Mouse (Mus musculus): Measurements from ENCODE around the gene Rexo1.
"Not testable (repeated sequence)": the region's sequence is repeated elsewhere in the genome, so short reads cannot be mapped to it uniquely, and the experiment has no call there.

Gene Rexo1

GRCm38 (mm10) chr10:80561116-80561944, at the start of gene Rexo1:
TSS of gene Rexo1 (minus strand) at chr10:80561560.
- DNase-seq: peak; percentile 81 to 87

DNA sequence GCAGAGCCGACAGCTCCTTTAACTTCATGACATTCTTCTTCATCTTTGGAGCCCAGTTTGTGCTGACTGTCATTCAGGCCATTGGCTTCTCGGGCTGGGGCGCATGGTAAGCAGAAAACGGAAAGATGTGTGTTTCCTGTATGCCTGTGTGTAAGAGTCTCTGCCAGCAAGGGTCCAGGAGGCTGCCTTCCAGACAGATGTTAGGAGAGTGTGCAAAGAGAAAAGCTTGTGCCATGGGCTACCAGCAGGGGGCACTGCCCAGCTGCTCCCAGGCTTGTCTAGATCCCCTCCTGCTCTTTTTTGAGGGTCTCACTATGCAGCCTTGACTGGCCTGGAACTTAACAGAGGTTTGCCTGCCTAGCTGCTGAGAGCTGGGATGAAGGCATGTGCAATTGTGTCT, 49.7 kb upstream of the Rexo1 start:
- DNase-seq: peak; percentile 69 to 77

- DNase-seq: no peak
Measured at GRCm38 (mm10) chr10:80610116-80610785, 48.9 kb upstream of the Rexo1 start.

DNA sequence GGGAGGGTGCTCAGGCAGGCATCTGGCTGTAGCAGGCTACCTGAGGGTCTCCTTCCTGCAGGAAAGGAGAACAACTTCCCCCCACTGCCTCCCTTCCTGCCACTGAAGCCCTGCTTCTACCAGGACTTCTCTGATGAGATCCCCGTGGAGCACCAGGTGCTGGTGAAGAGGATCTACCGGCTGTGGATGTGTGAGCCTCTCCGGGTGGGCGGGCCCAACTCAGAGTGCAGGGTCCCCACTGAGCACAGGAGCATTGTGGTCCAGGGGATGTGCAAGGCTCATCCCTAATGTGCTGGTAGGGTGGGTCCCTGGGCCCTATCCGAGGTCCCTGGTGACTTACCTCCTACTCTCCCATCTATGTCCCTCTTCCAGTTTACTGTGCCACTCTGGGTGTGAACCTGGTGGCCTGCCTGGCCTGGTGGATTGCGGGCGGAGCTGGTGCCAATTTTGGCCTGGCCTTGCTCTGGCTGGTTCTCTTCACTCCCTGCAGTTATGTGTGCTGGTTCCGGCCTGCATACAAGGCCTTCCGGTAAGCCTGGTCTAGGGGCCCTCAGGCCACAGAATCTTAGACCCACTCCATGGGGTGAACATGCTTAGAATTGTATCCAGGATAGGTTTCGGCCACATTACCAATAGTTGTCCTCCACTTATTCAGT, 48.0 kb upstream of the Rexo1 start:
- DNase-seq: no peak

- DNase-seq: no peak
Measured at GRCm38 (mm10) chr10:80608435-80608834, 47.1 kb upstream of the Rexo1 start.

DNA sequence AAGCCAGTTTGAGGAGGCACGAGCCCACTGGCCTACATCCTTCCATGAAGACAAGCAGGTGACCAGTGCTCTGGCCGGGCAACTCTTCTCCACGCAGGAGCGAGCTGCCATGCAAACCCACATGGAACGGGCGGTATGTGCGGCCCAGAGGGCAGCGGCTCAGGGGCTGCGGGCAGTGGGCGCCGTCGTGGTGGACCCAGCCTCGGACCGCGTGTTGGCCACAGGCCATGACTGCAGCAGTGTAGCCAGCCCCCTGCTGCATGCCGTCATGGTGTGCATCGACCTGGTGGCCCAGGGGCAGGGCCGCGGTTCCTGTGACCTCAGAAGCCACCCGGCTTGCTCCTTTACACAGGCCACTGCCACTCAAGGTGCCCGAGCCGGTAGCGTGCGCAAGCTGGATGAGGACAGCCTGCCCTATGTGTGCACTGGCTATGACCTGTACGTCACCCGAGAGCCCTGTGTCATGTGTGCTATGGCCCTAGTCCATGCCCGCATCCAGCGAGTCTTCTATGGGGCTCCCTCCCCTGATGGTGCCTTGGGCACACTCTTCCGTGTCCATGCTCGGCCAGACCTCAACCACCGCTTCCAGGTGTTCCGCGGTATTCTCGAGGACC, 45.5 kb upstream of the Rexo1 start:
- DNase-seq: no peak

- DNase-seq: peak in 1 of 2 experiments; percentile 68
Measured at GRCm38 (mm10) chr10:80606306-80606705, 44.9 kb upstream of the Rexo1 start.

DNA sequence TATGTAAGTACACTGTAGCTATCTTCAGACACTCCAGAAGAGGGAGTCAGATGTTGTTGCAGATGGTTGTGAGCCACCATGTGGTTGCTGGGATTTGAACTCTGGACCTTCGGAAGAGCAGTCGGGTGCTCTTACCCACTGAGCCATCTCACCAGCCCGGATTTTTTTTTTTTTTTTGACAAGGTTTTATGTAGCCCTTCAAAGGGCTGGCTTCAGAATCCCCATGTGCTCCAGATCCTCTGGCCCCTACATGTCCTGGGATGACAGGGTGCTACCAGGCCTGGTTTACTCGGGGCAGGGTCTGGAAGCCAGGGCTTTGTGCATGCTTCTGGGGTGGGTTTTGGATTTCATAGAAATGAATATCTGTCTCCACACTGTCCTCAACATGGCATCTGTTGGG, 44.4 kb upstream of the Rexo1 start, which contains the start of gene Gm49322:
Gene Gm49322 (plus strand): TSS at position 301 of the 400 bp plus-strand sequence.
- DNase-seq: not testable (repeated sequence)

DNA sequence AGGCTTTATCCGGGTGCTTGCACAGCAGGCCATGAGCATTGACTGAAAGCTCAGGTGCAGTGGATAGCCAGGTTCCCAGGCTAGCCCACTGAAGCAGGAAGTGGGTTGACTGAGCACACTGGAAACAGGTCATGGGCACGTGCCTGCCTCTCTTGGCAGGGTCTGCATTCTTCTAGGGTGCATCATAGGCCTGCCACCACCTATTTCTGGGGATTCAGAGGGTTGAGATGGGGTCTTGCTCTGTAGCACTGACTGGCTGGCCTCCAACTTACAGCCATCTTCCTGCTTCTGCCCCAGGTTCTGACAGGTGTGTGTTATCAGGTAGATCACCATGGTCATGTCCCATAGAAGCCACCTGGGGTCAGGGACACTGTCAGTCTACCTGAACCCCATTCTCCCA, 43.6 kb upstream of the Rexo1 start:
- no peak for DNase-seq

DNA sequence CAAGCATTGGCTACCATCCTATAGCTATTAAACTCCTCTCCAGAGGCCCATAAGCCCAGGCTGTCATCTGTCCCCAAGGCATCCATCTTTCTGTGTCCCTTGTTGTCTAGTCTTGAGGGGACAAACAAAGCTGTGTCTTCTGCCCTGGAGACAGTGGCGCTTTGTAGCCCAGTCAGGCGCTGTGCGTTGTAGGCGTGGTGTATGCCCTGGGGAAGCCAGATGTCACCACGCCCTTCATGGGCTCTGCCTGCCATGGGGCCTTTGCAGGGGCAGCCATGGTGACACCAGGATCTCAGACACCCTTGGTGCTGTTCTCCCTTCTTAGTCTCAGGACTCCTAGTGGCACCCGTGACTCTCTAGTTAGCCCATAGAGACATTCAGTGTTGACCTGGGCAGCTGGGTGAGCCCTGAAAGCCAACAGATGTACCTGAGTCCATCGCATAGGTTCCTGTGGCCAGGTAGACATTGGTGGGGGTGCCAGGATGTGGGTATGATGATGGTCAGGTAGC, 42.7 kb upstream of the Rexo1 start:
- no peak for DNase-seq

- DNase-seq: no peak
Measured at GRCm38 (mm10) chr10:80603364-80603763, 42.0 kb upstream of the Rexo1 start.

DNA sequence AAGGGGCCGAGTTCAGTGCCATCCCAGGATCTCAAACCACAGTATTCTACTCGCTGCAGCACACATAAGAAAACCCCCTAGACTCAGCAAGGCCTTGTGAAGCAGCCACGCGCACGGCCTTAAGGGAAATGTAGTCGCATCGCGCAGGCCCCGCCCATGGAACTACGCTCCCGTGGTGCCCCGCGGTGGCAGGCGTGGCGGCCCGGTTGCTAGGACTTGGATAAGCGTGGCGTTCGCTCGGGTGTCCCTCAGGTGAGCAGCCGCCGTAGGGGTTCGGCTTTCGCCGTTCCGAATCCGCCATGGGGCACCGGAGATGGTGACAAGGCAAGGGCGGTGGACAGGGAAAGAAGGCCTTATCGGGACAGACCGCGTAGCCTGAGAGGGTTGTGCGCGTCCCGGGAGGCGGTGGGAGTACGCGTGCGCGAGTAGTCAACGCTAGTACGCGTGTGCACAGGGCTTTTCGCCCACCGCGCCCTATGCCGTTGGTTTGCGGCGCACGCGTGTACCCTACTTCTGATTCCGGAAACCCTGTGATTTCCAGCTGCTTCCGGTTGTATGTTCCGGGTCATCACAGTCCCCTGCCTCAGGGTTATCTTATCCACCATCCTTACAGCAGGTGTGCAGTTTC, 41.5 kb upstream of the Rexo1 start, which contains the start of the genes Scamp4 and Adat3:
Gene Scamp4 (plus strand): TSS at position 175 of the 628 bp plus-strand sequence.
Gene Adat3 (plus strand): TSS at position 183 of the 628 bp plus-strand sequence.
- peak; percentile 92 to 94 for DNase-seq

GRCm38 (mm10) chr10:80596318-80596717, 35.0 kb upstream of the Rexo1 start:
- DNase-seq: no peak

DNA sequence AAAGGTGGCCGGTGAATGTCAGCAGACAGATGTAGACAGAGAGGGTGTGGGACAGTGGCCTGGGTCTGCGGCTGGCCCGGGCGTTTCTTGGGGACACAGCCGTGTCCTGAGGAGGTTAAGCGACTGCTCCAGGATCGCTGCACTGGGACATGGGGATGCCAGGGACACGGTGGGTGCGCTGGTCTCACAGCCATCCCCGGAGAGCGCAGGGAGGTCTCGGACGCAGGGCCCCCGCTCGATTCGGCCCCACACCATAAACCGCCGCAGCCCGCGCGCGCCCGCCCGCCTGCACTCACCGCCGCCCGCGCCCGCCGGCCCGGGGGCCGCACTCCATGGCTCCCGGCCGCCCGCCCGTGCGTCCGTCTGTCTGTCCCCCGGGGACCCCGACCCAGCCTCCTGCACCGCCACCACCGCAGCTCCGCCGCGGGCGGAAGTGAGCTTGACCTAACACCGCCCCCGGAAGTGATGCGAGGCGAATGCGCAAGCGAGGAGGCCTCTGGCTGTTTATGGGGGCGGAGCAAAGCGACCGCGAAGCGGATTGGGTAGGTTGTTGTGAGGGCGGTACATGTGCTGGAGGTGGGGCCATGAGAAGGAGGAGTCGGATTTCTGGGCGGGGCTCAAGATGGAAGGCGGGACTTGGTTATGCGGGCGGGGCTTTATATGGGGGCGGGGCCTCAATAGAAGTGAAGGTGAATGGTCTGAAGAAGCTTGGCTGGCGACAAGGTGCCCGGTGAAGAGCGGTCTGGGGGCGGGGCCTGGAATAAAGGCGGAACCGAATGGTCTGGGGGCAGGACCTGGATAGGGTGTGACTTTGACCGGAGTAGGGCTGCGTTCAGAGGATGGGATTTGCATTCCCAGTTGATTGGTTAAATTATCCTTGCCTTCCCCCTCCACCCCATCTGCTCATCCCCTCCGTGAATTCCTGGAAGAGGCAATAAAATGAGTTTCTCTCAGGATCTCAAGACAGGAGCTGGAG, 28.8 kb upstream of the Rexo1 start, which contains the start of gene Abhd17a:
Gene Abhd17a (minus strand): TSS at position 463 of the 976 bp plus-strand sequence.
- DNase-seq: peak; percentile 92 to 93

- DNase-seq: no peak
Measured at GRCm38 (mm10) chr10:80589127-80589878, 27.9 kb upstream of the Rexo1 start.

- no peak for DNase-seq
Measured at GRCm38 (mm10) chr10:80587305-80587657, 25.9 kb upstream of the Rexo1 start.

DNA sequence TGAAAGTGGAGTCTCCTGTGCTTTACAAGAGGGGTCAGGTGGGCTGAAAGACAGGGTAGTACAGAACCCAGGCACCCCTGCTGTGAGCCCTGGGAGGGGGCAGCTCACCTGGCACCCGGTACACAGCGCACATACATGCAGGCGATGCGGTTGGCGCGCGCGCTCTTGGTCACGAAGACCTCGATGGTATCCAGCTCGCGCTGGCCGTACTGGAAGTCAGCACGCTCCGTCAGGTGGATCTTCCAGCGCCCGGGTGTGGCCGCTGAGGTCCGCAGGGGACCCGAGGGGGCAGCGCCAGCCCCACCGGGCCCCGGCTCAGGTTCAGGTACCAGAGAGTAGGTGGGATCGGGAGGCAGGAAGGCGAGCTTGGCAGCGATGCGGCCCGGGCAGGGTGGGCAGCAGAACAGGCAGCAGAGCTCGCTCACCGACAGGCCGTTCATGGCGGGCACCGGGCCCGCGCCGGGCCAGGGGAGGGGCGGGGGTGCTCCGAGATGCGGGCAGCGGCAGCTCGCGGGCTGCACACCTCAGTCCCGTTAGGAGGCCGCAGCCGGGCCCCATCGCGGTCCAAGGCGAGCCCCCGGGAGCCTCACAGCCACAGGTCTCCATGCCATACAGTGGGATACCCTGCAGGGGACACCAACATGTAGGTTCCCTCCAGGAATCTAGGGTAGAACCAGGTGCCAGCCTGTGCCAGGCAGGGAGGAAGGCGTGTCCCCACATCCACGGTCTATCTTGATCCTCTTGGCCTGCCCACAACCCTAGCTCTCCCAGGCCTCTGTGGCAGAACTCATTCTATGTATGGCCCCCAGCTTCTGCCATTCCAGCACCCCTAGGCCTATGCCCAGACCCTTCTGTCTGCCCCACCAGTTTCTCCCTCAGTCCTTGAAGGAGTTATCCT, 25.3 kb upstream of the Rexo1 start:
- no peak for DNase-seq

GRCm38 (mm10) chr10:80585581-80585980, 24.2 kb upstream of the Rexo1 start:
- DNase-seq: no peak
